Mouse (Mus musculus): Measurements from ENCODE around the gene Kalrn. TPM values are rescaled to one million over a fixed set of nuclear protein-coding genes. Genes with fewer than 3 reads are reported as not detected.
"Not testable (repeated sequence)": the region's sequence is repeated elsewhere in the genome, so short reads cannot be mapped to it uniquely, and the experiment has no call there.

Gene Kalrn
- polyA plus RNA-seq, 1 experiment from 2014 or later: 44.6 TPM

DNA sequence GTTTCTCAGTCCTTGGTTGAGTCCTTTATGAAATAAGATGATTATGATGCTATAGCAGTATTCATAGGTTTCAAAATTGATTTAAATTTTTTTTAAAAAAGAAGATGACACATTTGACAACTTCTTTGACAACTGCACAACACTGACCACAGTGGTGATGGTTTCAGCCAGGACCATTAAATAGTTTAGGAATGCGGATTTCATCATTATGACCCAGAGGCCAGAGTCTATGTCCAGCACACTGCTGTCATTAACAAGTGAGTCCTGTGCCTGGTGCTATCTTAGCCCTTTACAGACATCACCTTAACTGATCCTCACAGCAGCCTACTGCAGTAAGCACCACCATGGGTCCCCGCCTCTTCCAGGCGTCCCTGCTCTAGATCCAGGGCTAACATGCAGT, 484.3 kb downstream of the Kalrn start:
- Histone ChIP-seq H3K9me3 (ENCODE audit: control insufficient read depth, low read length) (no peaks in the 10 kb centered on the region), H3K4me3 (replicated peaks; ENCODE audit: low read depth, low read length) (no peak overlapping the region), H3K36me3 (ENCODE audit: control insufficient read depth, insufficient read depth, low read length) (no peaks in the 10 kb centered on the region), H3K27ac (replicated peaks; ENCODE audit: low read depth, low read length) (no peak overlapping the region), H3K4me1 (ENCODE audit: control insufficient read depth, insufficient read depth, low read length) (peaks cover 19% of the 10 kb centered on the region), H3K9ac (replicated peaks; ENCODE audit: low read length) (no peak overlapping the region), H3K4me2 (ENCODE audit: low read length) (no peak overlapping the region), H3K27me3 (ENCODE audit: control insufficient read depth, insufficient read depth, low read length) (no peaks in the 10 kb centered on the region)
- WGBS: 90% methylated on average over 3 of the region's 3 CpGs
- DNase-seq: no peak
- no peak for ATAC-seq (ENCODE audit: low FRiP score, low TSS enrichment)

DNA sequence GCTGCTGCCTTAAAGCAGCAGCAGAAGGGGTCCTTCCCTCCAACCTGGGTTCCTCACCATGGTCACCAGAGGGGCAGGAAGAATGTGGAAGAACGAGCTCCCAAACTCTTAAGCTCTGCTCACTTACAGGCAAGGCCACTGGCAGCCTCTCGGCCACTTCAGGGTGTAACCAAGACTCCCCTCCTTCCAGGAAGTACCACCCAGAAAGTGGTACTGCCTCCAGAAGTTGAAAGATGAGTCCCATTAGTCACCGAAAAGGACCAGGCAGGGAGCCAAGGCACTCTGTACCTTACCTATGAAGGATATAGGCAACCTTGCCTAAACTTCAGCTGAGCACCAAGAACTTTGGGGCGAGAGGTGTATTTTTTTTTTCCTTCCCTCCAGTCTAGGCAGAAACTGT, 485.0 kb downstream of the Kalrn start:
- WGBS: 52% methylated on average over 4 of the region's 4 CpGs
- Histone ChIP-seq H3K27ac (replicated peaks; ENCODE audit: low read depth, low read length) (no peak overlapping the region), H3K4me1 (ENCODE audit: control insufficient read depth, insufficient read depth, low read length) (peaks cover 13% of the 10 kb centered on the region; the same call in 1 of the 2 replicates), H3K4me2 (ENCODE audit: low read length) (no peak overlapping the region), H3K4me3 (replicated peaks; ENCODE audit: low read depth, low read length) (no peak overlapping the region), H3K27me3 (ENCODE audit: control insufficient read depth, insufficient read depth, low read length) (no peaks in the 10 kb centered on the region), H3K36me3 (ENCODE audit: control insufficient read depth, insufficient read depth, low read length) (no peaks in the 10 kb centered on the region), H3K9me3 (ENCODE audit: control insufficient read depth, low read length) (no peaks in the 10 kb centered on the region), H3K9ac (replicated peaks; ENCODE audit: low read length) (no peak overlapping the region)
- DNase-seq: no peak
- no peak for ATAC-seq (ENCODE audit: low FRiP score, low TSS enrichment)

DNA sequence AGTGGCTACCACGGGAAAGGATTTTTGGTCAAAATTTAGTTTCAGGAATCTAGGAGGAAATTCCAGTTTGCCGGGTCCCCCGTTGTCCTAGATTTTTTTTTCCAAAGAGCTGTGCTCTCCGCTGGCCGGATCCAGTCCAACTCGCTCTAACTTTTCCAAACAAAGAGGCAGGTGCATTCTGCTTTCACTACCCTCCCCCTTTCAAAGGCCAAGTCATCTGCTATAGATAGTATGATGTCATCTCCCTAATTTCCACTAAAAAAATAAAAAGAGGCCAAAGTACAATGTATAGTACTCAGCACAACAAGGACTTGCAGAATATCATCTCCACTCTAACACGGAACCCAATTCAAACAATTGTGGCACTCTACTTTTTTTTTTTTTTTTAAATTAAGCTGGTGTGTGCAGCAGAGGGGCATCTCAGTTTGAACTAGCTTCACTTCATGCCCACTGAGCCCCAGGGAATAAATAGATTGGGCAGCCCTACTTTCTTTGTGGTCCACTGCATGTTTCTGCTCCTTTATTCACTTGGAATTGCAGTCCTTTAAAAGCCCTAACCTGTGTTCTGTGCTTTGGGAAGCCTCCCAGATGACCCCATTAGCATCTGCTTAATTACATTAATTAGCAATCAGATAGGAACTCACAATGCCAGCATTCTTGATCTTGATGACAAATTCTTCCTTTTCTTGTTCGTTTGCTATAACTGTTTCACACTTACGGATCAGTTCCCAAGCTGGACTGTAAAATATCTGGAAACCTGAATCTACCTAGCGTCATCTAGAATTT, 489.0 kb downstream of the Kalrn start:
- DNase-seq (no peak), ATAC-seq (ENCODE audit: low FRiP score, low TSS enrichment) (no peak)
- no peak overlapping the region for H3K4me2 ChIP-seq (ENCODE audit: low read length)
- H3K4me3 ChIP-seq (replicated peaks; ENCODE audit: low read depth, low read length): no peak overlapping the region
- peaks cover 13% of the 10 kb centered on the region; the same call in 1 of the 2 replicates for H3K4me1 ChIP-seq (ENCODE audit: control insufficient read depth, insufficient read depth, low read length)
- no peaks in the 10 kb centered on the region for H3K9me3 ChIP-seq (ENCODE audit: control insufficient read depth, low read length)
- H3K27ac ChIP-seq (replicated peaks; ENCODE audit: low read depth, low read length): no peak overlapping the region
- no peaks in the 10 kb centered on the region for H3K27me3 ChIP-seq (ENCODE audit: control insufficient read depth, insufficient read depth, low read length)
- H3K9ac ChIP-seq (replicated peaks; ENCODE audit: low read length): no peak overlapping the region
- no peaks in the 10 kb centered on the region for H3K36me3 ChIP-seq (ENCODE audit: control insufficient read depth, insufficient read depth, low read length)
- WGBS: 88% methylated on average over 10 of the region's 10 CpGs

DNA sequence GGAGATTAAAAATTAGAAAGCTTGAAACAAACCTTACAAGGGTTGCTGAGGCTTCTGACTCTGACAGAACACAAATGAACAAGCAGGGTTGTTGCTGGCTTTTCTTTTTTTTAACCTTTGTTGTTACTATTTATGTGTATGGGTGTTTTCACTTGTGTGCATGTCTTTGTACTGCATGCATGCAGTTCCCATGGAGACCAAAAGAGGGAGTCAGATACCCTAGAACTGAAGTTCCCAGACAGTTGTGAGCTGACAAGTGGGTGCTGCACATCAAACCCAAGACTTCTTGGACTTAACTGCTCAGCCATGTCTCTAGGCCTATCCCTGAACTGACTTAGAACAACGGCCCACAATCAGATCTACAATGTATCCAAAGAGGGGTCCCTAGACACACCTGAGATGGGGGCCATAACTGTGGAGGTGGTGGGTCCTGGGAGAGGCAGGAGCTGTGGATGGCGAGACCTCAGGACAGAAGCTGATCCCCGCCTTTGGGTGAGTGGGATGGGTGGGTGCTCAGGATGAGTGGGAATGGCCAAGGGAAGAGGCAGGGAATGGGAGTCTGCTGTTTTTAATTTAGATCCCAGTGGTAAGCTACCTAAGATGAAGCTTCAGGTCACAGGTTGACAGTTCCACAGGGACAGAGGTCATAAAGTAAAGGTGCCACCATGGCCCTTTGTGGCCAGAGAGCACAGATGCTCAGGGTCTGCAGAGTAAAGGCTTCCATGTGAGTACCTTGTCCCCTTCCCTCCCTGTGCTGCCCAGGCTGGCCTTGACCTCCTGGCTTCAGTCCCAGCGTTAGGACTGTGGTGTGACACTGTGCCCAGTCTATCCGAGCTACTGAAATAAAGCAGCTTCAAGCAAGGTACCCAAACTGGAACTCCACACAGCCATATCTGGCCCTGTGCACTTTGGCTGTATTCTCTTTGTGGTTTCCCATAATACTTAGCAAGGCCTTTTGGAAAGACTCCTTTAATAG, 490.6 kb downstream of the Kalrn start:
- 94% methylated on average over 5 of the region's 5 CpGs for WGBS
- no peak overlapping the region for H3K9ac ChIP-seq (replicated peaks; ENCODE audit: low read length)
- H3K4me2 ChIP-seq (ENCODE audit: low read length): no peak overlapping the region
- H3K9me3 ChIP-seq (ENCODE audit: control insufficient read depth, low read length): no peaks in the 10 kb centered on the region
- H3K36me3 ChIP-seq (ENCODE audit: control insufficient read depth, insufficient read depth, low read length): no peaks in the 10 kb centered on the region
- peaks cover 7% of the 10 kb centered on the region; the same call in 1 of the 2 replicates for H3K4me1 ChIP-seq (ENCODE audit: control insufficient read depth, insufficient read depth, low read length)
- ATAC-seq (ENCODE audit: low FRiP score, low TSS enrichment) (no peak), DNase-seq (no peak)
- H3K27me3 ChIP-seq (ENCODE audit: control insufficient read depth, insufficient read depth, low read length): no peaks in the 10 kb centered on the region
- H3K4me3 ChIP-seq (replicated peaks; ENCODE audit: low read depth, low read length): no peak overlapping the region
- no peak overlapping the region for H3K27ac ChIP-seq (replicated peaks; ENCODE audit: low read depth, low read length)

DNA sequence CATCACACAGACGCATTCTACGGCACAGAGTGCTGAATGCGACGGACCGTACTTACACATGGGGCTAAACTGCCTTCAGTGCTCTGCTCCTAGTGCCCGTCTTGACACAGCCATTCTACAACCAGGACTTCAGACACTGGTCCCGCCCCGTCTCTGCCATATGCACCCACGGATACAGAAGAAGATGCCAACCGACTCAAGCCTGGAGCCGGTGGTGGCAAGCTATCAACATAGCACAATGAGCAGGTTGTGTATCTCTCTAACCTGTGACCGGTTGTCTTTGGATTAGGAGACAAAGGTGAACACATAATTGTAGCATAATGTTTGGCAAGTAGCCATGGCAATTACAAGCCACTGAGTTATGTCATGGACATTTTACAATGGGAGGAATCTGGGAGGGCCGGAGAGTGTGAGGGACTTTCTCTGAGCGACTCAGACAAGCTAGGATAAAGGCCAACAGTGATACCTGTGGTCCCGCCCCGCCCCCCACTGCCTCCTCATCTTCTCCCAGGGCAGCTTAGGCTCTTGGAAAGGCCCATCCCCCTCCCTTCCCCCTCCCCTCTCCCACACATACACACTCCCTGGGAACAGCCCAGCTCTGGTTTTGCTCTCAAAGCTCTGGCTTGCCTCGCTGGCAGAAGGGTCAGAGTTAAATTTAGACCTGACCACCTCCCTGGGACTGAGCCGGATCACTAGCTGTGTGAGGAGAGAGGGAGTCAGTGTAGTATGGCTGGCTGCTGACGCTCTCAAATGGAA, 491.5 kb downstream of the Kalrn start:
- peaks cover 7% of the 10 kb centered on the region; the same call in 1 of the 2 replicates for H3K4me1 ChIP-seq (ENCODE audit: control insufficient read depth, insufficient read depth, low read length)
- H3K9me3 ChIP-seq (ENCODE audit: control insufficient read depth, low read length): no peaks in the 10 kb centered on the region
- WGBS: 43% methylated on average over 19 of the region's 19 CpGs
- ATAC-seq (ENCODE audit: low FRiP score, low TSS enrichment) (no peak), DNase-seq (peak; percentile 38)
- no peak overlapping the region for H3K4me3 ChIP-seq (replicated peaks; ENCODE audit: low read depth, low read length)
- H3K9ac ChIP-seq (replicated peaks; ENCODE audit: low read length): no peak overlapping the region
- no peak overlapping the region for H3K27ac ChIP-seq (replicated peaks; ENCODE audit: low read depth, low read length)
- no peaks in the 10 kb centered on the region for H3K27me3 ChIP-seq (ENCODE audit: control insufficient read depth, insufficient read depth, low read length)
- no peaks in the 10 kb centered on the region for H3K36me3 ChIP-seq (ENCODE audit: control insufficient read depth, insufficient read depth, low read length)
- H3K4me2 ChIP-seq (ENCODE audit: low read length): no peak overlapping the region

DNA sequence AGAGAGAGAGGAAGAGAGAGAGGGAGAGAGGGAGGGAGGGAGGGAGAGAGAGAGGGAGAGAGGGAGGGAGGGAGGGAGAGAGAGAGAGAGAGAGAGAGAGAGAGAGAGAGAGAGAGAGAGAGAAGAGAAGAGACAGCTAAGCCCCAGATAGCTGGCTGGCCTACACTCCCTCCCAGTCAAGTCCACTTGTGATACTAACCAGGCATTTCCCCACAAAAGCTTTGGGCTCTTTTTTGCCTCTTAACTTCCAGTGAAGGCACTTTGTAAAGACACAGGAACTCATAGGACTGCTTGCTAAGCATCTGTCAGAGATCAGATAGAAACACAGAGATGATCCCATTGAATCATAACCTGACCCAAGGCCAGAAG, 492.0 kb downstream of the Kalrn start:
- not testable (repeated sequence) for H3K4me2 ChIP-seq (ENCODE audit: low read length); H3K27ac ChIP-seq (replicated peaks; ENCODE audit: low read depth, low read length); H3K27me3 ChIP-seq (ENCODE audit: control insufficient read depth, insufficient read depth, low read length); ATAC-seq (ENCODE audit: low FRiP score, low TSS enrichment); H3K9ac ChIP-seq (replicated peaks; ENCODE audit: low read length); H3K4me3 ChIP-seq (replicated peaks; ENCODE audit: low read depth, low read length); H3K36me3 ChIP-seq (ENCODE audit: control insufficient read depth, insufficient read depth, low read length); H3K4me1 ChIP-seq (ENCODE audit: control insufficient read depth, insufficient read depth, low read length); H3K9me3 ChIP-seq (ENCODE audit: control insufficient read depth, low read length); DNase-seq

DNA sequence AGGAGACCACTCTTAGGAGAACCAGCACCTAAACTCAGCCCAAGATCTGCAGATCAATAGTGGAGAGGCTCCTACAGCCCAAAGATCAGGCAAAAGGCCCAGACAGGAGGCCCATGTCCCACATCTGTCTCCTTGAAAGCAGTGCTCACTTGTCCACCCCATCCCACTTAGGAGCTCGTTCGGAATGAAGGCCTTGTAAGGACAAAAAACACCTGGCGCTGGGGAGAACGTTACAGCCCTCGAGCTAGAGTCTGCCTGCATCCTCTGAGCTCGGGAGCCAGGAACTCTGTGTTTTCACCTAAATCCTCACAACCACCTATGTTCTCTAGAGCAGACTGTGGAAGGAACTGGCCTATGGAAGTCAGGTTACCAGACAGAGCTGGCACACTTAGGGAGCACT, 492.5 kb downstream of the Kalrn start:
- Histone ChIP-seq H3K4me3 (replicated peaks; ENCODE audit: low read depth, low read length) (no peak overlapping the region), H3K9ac (replicated peaks; ENCODE audit: low read length) (no peak overlapping the region), H3K4me2 (ENCODE audit: low read length) (no peak overlapping the region), H3K4me1 (ENCODE audit: control insufficient read depth, insufficient read depth, low read length) (peaks cover 7% of the 10 kb centered on the region; the same call in 1 of the 2 replicates), H3K36me3 (ENCODE audit: control insufficient read depth, insufficient read depth, low read length) (no peaks in the 10 kb centered on the region), H3K27ac (replicated peaks; ENCODE audit: low read depth, low read length) (no peak overlapping the region), H3K27me3 (ENCODE audit: control insufficient read depth, insufficient read depth, low read length) (no peaks in the 10 kb centered on the region), H3K9me3 (ENCODE audit: control insufficient read depth, low read length) (no peaks in the 10 kb centered on the region)
- no peak for DNase-seq
- WGBS: 59% methylated on average over 6 of the region's 6 CpGs
- no peak for ATAC-seq (ENCODE audit: low FRiP score, low TSS enrichment)

DNA sequence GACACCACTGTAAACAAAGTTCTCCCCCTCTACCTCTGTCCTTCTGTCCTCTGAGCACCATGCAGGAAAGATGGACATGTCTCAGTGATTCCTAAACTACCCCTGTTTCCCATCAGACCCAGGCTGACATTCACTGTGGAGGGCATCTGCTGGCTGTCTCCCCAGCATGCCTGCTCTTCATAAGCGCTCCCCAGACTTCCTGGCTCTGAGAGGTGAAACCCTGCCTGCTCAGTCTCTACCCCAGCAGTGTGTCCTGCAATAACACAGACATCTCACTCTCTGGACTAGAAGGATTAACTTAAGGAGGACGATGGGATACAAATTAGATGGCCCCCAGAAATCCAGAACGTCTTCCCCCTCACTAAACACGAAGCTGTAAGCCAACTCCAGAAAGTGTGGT, 493.8 kb downstream of the Kalrn start:
- ATAC-seq (ENCODE audit: low FRiP score, low TSS enrichment) (no peak), DNase-seq (no peak)
- H3K27ac ChIP-seq (replicated peaks; ENCODE audit: low read depth, low read length): no peak overlapping the region
- H3K9ac ChIP-seq (replicated peaks; ENCODE audit: low read length): no peak overlapping the region
- H3K36me3 ChIP-seq (ENCODE audit: control insufficient read depth, insufficient read depth, low read length): no peaks in the 10 kb centered on the region
- H3K4me2 ChIP-seq (ENCODE audit: low read length): no peak overlapping the region
- no peak overlapping the region for H3K4me3 ChIP-seq (replicated peaks; ENCODE audit: low read depth, low read length)
- H3K4me1 ChIP-seq (ENCODE audit: control insufficient read depth, insufficient read depth, low read length): peaks cover 7% of the 10 kb centered on the region; the same call in 1 of the 2 replicates
- 65% methylated on average over 4 of the region's 4 CpGs for WGBS
- no peaks in the 10 kb centered on the region for H3K9me3 ChIP-seq (ENCODE audit: control insufficient read depth, low read length)
- no peaks in the 10 kb centered on the region for H3K27me3 ChIP-seq (ENCODE audit: control insufficient read depth, insufficient read depth, low read length)
